ENCODE assay signal across 10 mouse cellular contexts in genomic region chr12:54558106-54558505, GRCm38 (mm10).
DNase-seq lines count a peak whose midpoint lies in the region; ATAC-seq lines count a peak whose summit lies in the region.
"Had no signal": no experiment of that assay in that cellular context is flagged by ENCODE, and none has a peak within 500 bp of the region (broad histone marks: within the 10 kb centered on the region; RNA-seq: fewer than 3 reads in every experiment).

No protein-coding gene starts in this region.

- H3K9ac ChIP-seq in kidney, embryonic 16.5 days (replicated peaks; ENCODE audit: low read length): no peak overlapping the region
- H3K9ac ChIP-seq: embryonic facial prominence, embryonic 12.5 days; limb, embryonic 13.5 days had no signal

- H3K36me3 ChIP-seq in kidney, embryonic 16.5 days (ENCODE audit: insufficient read depth, low read length): no peaks in the 10 kb centered on the region
- H3K36me3 ChIP-seq: embryonic facial prominence, embryonic 12.5 days; limb, embryonic 13.5 days had no signal

- WGBS in kidney, embryonic 16.5 days: 22% methylated on average over 2 of the region's 2 CpGs

- no peak overlapping the region for H3K27ac ChIP-seq in kidney, embryonic 16.5 days (ENCODE audit: low read length)
- H3K27ac ChIP-seq: embryonic facial prominence, embryonic 12.5 days; limb, embryonic 13.5 days had no signal

- H3K9me3 ChIP-seq in kidney, embryonic 16.5 days (ENCODE audit: low read length): peaks cover 2% of the 10 kb centered on the region; the same call in 1 of the 2 replicates
- H3K9me3 ChIP-seq: embryonic facial prominence, embryonic 12.5 days; limb, embryonic 13.5 days had no signal

- H3K4me3 ChIP-seq in kidney, embryonic 16.5 days (ENCODE audit: low read length): no peak overlapping the region
- H3K4me3 ChIP-seq: embryonic facial prominence, embryonic 12.5 days; limb, embryonic 13.5 days had no signal

- no peak for ATAC-seq in kidney, embryonic 16.5 days (ENCODE audit: low FRiP score, low TSS enrichment)
- peak; percentile 69 for ATAC-seq in megakaryocyte, adult 5-6 weeks (ENCODE audit: poor library complexity, severe bottlenecking)
- ATAC-seq in monocyte, adult 5-6 weeks (replicated peaks; ENCODE audit: insufficient number of reproducible peaks, low FRiP score, low TSS enrichment, poor library complexity, severe bottlenecking): no peak

- H3K4me2 ChIP-seq in kidney, embryonic 16.5 days (replicated peaks; ENCODE audit: low read depth, low read length): no peak overlapping the region
- H3K4me2 ChIP-seq: embryonic facial prominence, embryonic 12.5 days; limb, embryonic 13.5 days had no signal

- peak; percentile 42 for DNase-seq in kidney, adult 9 months
- DNase-seq in CD4-positive, CD25-positive, alpha-beta regulatory T cell, adult 2 months (ENCODE audit: low read depth, low spot score): peak; percentile 81
- DNase-seq in Muller cell, postnatal 12 days (ENCODE audit: inconsistent ontology term): peak; percentile 37
- peak; percentile 52 for DNase-seq in forelimb bud, embryonic 11.5 days (ENCODE audit: low read depth, low spot score)
- DNase-seq in urinary bladder, postnatal 14 days (ENCODE audit: low spot score): no peak

- no peaks in the 10 kb centered on the region for H3K4me1 ChIP-seq in kidney, embryonic 16.5 days (ENCODE audit: insufficient read depth, low read length)
- H3K4me1 ChIP-seq: embryonic facial prominence, embryonic 12.5 days; limb, embryonic 13.5 days had no signal

- H3K27me3 ChIP-seq in kidney, embryonic 16.5 days (ENCODE audit: insufficient read depth, low read length): no peaks in the 10 kb centered on the region
- H3K27me3 ChIP-seq: embryonic facial prominence, embryonic 12.5 days; limb, embryonic 13.5 days had no signal
